Mouse (Mus musculus): ENCODE results near the gene Ash1l. TPM values are rescaled to one million over a fixed set of nuclear protein-coding genes. Genes with fewer than 3 reads are reported as not detected.

The Ash1l gene
- total and polyA plus RNA-seq, 2 experiments: 3.9 to 11.8 TPM

DNA sequence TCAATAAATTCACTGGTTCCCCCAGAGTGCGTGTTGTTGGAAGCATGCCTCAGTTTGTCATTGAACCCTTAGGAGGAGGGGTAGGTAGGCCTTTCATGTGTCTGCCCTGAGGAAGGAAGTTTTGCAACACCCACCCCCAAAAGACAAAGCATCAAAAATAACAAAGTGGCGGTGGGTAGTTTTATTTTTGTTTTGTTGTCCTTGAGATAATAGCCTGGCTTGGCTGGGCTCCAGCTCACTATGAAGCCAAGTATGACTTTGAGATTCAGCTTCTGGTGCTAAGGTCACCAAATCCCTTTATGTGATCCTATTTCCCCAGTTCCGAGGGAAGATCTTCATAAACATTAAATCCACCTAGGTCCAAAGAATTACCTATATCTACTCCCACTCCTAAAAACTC, 173.8 kb downstream of the Ash1l start:
- H3K27ac ChIP-seq (replicated peaks; ENCODE audit: insufficient read depth, low read depth, low read length): no peak overlapping the region
- H3K4me3 ChIP-seq (ENCODE audit: insufficient read depth, low read depth, low read length): no peak overlapping the region
- WGBS: 30% methylated on average over 3 of the region's 3 CpGs
- no peaks in the 10 kb centered on the region for H3K27me3 ChIP-seq (ENCODE audit: control insufficient read depth, insufficient read depth, low read length)
- TF ChIP-seq POLR2A (IDR thresholded peaks at IDR 0.05; ENCODE audit: extremely low read depth, insufficient read depth, low read length): no peak
- no peak for TF ChIP-seq CTCF (IDR thresholded peaks at IDR 0.05; ENCODE audit: low read depth, low read length)
- H3K4me1 ChIP-seq (ENCODE audit: control insufficient read depth, insufficient read depth, low read length): no peaks in the 10 kb centered on the region
- H3K36me3 ChIP-seq (ENCODE audit: control insufficient read depth, insufficient read depth, low read length): no peaks in the 10 kb centered on the region
- H3K9ac ChIP-seq (ENCODE audit: low read depth, low read length): no peak overlapping the region
- DNase-seq (ENCODE audit: extremely low read depth, low read depth, low spot score): no peak
- no peaks in the 10 kb centered on the region for H3K79me2 ChIP-seq (ENCODE audit: control insufficient read depth, insufficient read depth, low read length)

- H3K27me3 ChIP-seq (ENCODE audit: control insufficient read depth, insufficient read depth, low read length): no peaks in the 10 kb centered on the region
- 98% methylated on average over 3 of the region's 3 CpGs for WGBS
- no peak overlapping the region for H3K27ac ChIP-seq (replicated peaks; ENCODE audit: insufficient read depth, low read depth, low read length)
- no peaks in the 10 kb centered on the region for H3K79me2 ChIP-seq (ENCODE audit: control insufficient read depth, insufficient read depth, low read length)
- no peak for DNase-seq (ENCODE audit: extremely low read depth, low read depth, low spot score)
- H3K9ac ChIP-seq (ENCODE audit: low read depth, low read length): no peak overlapping the region
- TF ChIP-seq CTCF (IDR thresholded peaks at IDR 0.05; ENCODE audit: low read depth, low read length) (no peak), POLR2A (IDR thresholded peaks at IDR 0.05; ENCODE audit: extremely low read depth, insufficient read depth, low read length) (no peak)
- H3K4me3 ChIP-seq (ENCODE audit: insufficient read depth, low read depth, low read length): no peak overlapping the region
- no peaks in the 10 kb centered on the region for H3K36me3 ChIP-seq (ENCODE audit: control insufficient read depth, insufficient read depth, low read length)
- no peaks in the 10 kb centered on the region for H3K4me1 ChIP-seq (ENCODE audit: control insufficient read depth, insufficient read depth, low read length)
These were observed 175.6 kb downstream of the Ash1l start for GRCm38 (mm10) chr3:89125981-89126380.

Other genes starting within 250 kb of the Ash1l start
- gene Rit1, start 233.8 kb upstream of the Ash1l start, total RNA-seq (2014; rRNA removed): 18.0 and 19.9 TPM in 2 replicates
- gene Rit1, start 233.8 kb upstream of the Ash1l start, polyA plus RNA-seq (2012; rRNA removed): 14.4 and 14.8 TPM in 2 replicates
- gene Syt11, start 175.5 kb upstream of the Ash1l start, total RNA-seq (2014; rRNA removed): 1.6 and 1.9 TPM in 2 replicates
- gene Syt11, start 175.5 kb upstream of the Ash1l start, polyA plus RNA-seq (2012; rRNA removed): 0.92 and 2.4 TPM in 2 replicates
- 5.3 and 5.6 TPM in 2 replicates for gene Gon4l, start 115.4 kb upstream of the Ash1l start, total RNA-seq (2014; rRNA removed)
- 4.2 and 4.9 TPM in 2 replicates for gene Gon4l, start 115.4 kb upstream of the Ash1l start, polyA plus RNA-seq (2012; rRNA removed)
- 5.6 and 7.4 TPM in 2 replicates for gene Msto1, start 36.6 kb upstream of the Ash1l start, total RNA-seq (2014; rRNA removed)
- gene Msto1, start 36.6 kb upstream of the Ash1l start, polyA plus RNA-seq (2012; rRNA removed): 12.1 and 15.4 TPM in 2 replicates
- gene Dap3, start 559 bp downstream of the Ash1l start, total RNA-seq (2014; rRNA removed): 50.6 and 66.8 TPM in 2 replicates
- 21.8 and 32.6 TPM in 2 replicates for gene Dap3, start 559 bp downstream of the Ash1l start, polyA plus RNA-seq (2012; rRNA removed)
- gene Rusc1, start 142.7 kb downstream of the Ash1l start, total RNA-seq (2014; rRNA removed): 4.0 and 4.8 TPM in 2 replicates
- 14.0 and 18.3 TPM in 2 replicates for gene Rusc1, start 142.7 kb downstream of the Ash1l start, polyA plus RNA-seq (2012; rRNA removed)
- not detected in 2 replicates for gene Gm43738, start 150.5 kb downstream of the Ash1l start, total RNA-seq (2014; rRNA removed)
- gene Gm43738, start 150.5 kb downstream of the Ash1l start, polyA plus RNA-seq (2012; rRNA removed): 0.05 TPM in 1 of 2 replicates, not detected in the other
- 467 and 510 TPM in 2 replicates for gene Fdps, start 151.3 kb downstream of the Ash1l start, total RNA-seq (2014; rRNA removed)
- gene Fdps, start 151.3 kb downstream of the Ash1l start, polyA plus RNA-seq (2012; rRNA removed): 388 and 397 TPM in 2 replicates
- gene Pklr, start 185.5 kb downstream of the Ash1l start, total RNA-seq (2014; rRNA removed): 69.7 and 91.1 TPM in 2 replicates
- gene Pklr, start 185.5 kb downstream of the Ash1l start, polyA plus RNA-seq (2012; rRNA removed): 387 and 512 TPM in 2 replicates
- 0.09 and 0.20 TPM in 2 replicates for gene Hcn3, start 209.6 kb downstream of the Ash1l start, total RNA-seq (2014; rRNA removed)
- 0.19 and 0.44 TPM in 2 replicates for gene Hcn3, start 209.6 kb downstream of the Ash1l start, polyA plus RNA-seq (2012; rRNA removed)
- gene Clk2, start 214.2 kb downstream of the Ash1l start, total RNA-seq (2014; rRNA removed): 7.4 and 9.3 TPM in 2 replicates
- gene Clk2, start 214.2 kb downstream of the Ash1l start, polyA plus RNA-seq (2012; rRNA removed): 14.6 and 23.9 TPM in 2 replicates
- gene Scamp3, start 226.9 kb downstream of the Ash1l start, total RNA-seq (2014; rRNA removed): 9.1 and 15.6 TPM in 2 replicates
- 105 and 120 TPM in 2 replicates for gene Scamp3, start 226.9 kb downstream of the Ash1l start, polyA plus RNA-seq (2012; rRNA removed)
- 0.09 and 0.54 TPM in 2 replicates for gene Fam189b, start 232.5 kb downstream of the Ash1l start, total RNA-seq (2014; rRNA removed)
- gene Fam189b, start 232.5 kb downstream of the Ash1l start, polyA plus RNA-seq (2012; rRNA removed): 1.8 and 4.1 TPM in 2 replicates

Data from liver, adult 2 months (tissue).